Mouse (Mus musculus) ovary, postnatal 10 days (tissue): ENCODE results near the gene Sdk2.

ENCODE experiments used
- DNase-seq: peaks from one replicate; pipeline ENCODE4 v3.0.0; 2022; ENCODE audit warnings: low spot score

Sdk2 gene

GRCm38 (mm10) chr11:114066951-114067762 is at the start of gene Sdk2:
Sdk2 (minus strand) TSS chr11:114067046.
- peak; percentile 51 for DNase-seq

- DNase-seq = no peak
Measured at GRCm38 (mm10) chr11:114115077-114115476, 48.2 kb upstream of the Sdk2 start.

- no peak for DNase-seq
Measured at GRCm38 (mm10) chr11:114114674-114115073, 47.8 kb upstream of the Sdk2 start.

- no peak for DNase-seq
Measured at GRCm38 (mm10) chr11:114110851-114111250, 44.0 kb upstream of the Sdk2 start.

- DNase-seq = no peak
Measured at GRCm38 (mm10) chr11:114093636-114094035, 26.8 kb upstream of the Sdk2 start.

GRCm38 (mm10) chr11:114093175-114093574 is 26.3 kb upstream of the Sdk2 start:
- no peak for DNase-seq

- no peak for DNase-seq
Measured at GRCm38 (mm10) chr11:114080606-114081005, 13.8 kb upstream of the Sdk2 start.

- no peak for DNase-seq
Measured at GRCm38 (mm10) chr11:114072644-114073043, 5.8 kb upstream of the Sdk2 start.

- DNase-seq = peak; percentile 24
Measured at GRCm38 (mm10) chr11:114071998-114072397, 5.2 kb upstream of the Sdk2 start.

GRCm38 (mm10) chr11:114070881-114071280 is 4.0 kb upstream of the Sdk2 start:
- DNase-seq = no peak

- DNase-seq = no peak
Measured at GRCm38 (mm10) chr11:114070131-114070530, 3.3 kb upstream of the Sdk2 start.

- DNase-seq = peak; percentile 31
Measured at GRCm38 (mm10) chr11:114068390-114068789, 1.5 kb upstream of the Sdk2 start.

- DNase-seq = no peak
Measured at GRCm38 (mm10) chr11:114066098-114066950, 522 bp downstream of the Sdk2 start.

- DNase-seq = no peak
Measured at GRCm38 (mm10) chr11:114065596-114065995, 1.2 kb downstream of the Sdk2 start.

GRCm38 (mm10) chr11:114064871-114065388 is 1.9 kb downstream of the Sdk2 start:
- DNase-seq = no peak

GRCm38 (mm10) chr11:114061946-114062345 is 4.9 kb downstream of the Sdk2 start:
- DNase-seq = no peak

GRCm38 (mm10) chr11:114061265-114061664 is 5.6 kb downstream of the Sdk2 start:
- no peak for DNase-seq

- DNase-seq = no peak
Measured at GRCm38 (mm10) chr11:114056351-114056750, 10.5 kb downstream of the Sdk2 start.

- DNase-seq = no peak
Measured at GRCm38 (mm10) chr11:114054581-114055315, 12.1 kb downstream of the Sdk2 start.

- DNase-seq = no peak
Measured at GRCm38 (mm10) chr11:114051361-114051760, 15.5 kb downstream of the Sdk2 start.

GRCm38 (mm10) chr11:114050511-114050910 is 16.3 kb downstream of the Sdk2 start:
- no peak for DNase-seq

- DNase-seq = no peak
Measured at GRCm38 (mm10) chr11:114047887-114048331, 18.9 kb downstream of the Sdk2 start.
